Mouse (Mus musculus) hindbrain, embryonic 13.5 days (tissue): ENCODE results near the gene Adamts12. TPM values are rescaled to one million over a fixed set of nuclear protein-coding genes. Genes with fewer than 3 reads are reported as not detected.
A peak's percentile ranks its signal among the peaks of the same experiment; 100 is the strongest.

Source experiments
- ATAC-seq: fragments of 200-750 bp; cut with Nextera tagmentation; 2 replicates; pipeline ENCODE4 v1.8.0; 2017; ENCODE audit warnings: moderate TSS enrichment; ENCODE audit not compliant: low FRiP score
- H3K27ac ChIP-seq: fragments of 300-500 bp; sonication (generic); 2 replicates; pipeline ENCODE4 v1.5.1; 2015; ENCODE audit warnings: inconsistent platforms, mild to moderate bottlenecking, moderate library complexity
- H3K27me3 ChIP-seq: fragments of 300-500 bp; sonication (generic); 2 replicates; pipeline ENCODE4 v1.6.1; 2015; ENCODE audit warnings: mild to moderate bottlenecking, inconsistent platforms
- H3K36me3 ChIP-seq: fragments of 300-500 bp; sonication (generic); 2 replicates; pipeline ENCODE4 v1.6.1; 2015; ENCODE audit warnings: mild to moderate bottlenecking, inconsistent platforms
- H3K4me1 ChIP-seq: fragments of 300-500 bp; sonication (generic); replicated peaks from 2 replicates; pipeline ENCODE4 v1.6.1; 2015; ENCODE audit warnings: inconsistent platforms
- H3K4me2 ChIP-seq: fragments of 300-500 bp; sonication (generic); 2 replicates; pipeline ENCODE4 v1.6.1; 2015; ENCODE audit warnings: inconsistent platforms, mild to moderate bottlenecking, moderate library complexity
- H3K4me3 ChIP-seq: fragments of 300-500 bp; sonication (generic); 2 replicates; pipeline ENCODE4 v1.5.1; 2015; ENCODE audit warnings: mild to moderate bottlenecking, inconsistent platforms
- H3K9ac ChIP-seq: fragments of 300-500 bp; sonication (generic); 2 replicates; pipeline ENCODE4 v1.6.1; 2015; ENCODE audit warnings: mild to moderate bottlenecking, inconsistent platforms
- H3K9me3 ChIP-seq: fragments of 300-500 bp; sonication (generic); 2 replicates; pipeline ENCODE4 v1.6.1; 2016; ENCODE audit warnings: inconsistent platforms
- WGBS: fragments of 180-500 bp; shearing (Covaris S2); methylation state at CpG from one replicate; pipeline ENCODE4 v1.1.7; 2015; 5-methylcytosine and 5-hydroxymethylcytosine counted together
- polyA plus RNA-seq: library from polyadenylated mRNA; unstranded; fragments of >200 nt; fragmentation: Nextera tagmentation; extraction: Ambion mirVana; gene quantifications from 2 replicates; pipeline ENCODE4 v1.2.1, GENCODE M21; 2015

Gene Adamts12
- polyA plus RNA-seq, 1 experiment from 2014 or later = 2.1 TPM

GRCm38 (mm10) chr15:11042828-11043227, 21.8 kb upstream of the Adamts12 start:
- 93% methylated on average over 5 of the region's 5 CpGs for WGBS
- H3K36me3 ChIP-seq = no peaks in the 10 kb centered on the region

DNA sequence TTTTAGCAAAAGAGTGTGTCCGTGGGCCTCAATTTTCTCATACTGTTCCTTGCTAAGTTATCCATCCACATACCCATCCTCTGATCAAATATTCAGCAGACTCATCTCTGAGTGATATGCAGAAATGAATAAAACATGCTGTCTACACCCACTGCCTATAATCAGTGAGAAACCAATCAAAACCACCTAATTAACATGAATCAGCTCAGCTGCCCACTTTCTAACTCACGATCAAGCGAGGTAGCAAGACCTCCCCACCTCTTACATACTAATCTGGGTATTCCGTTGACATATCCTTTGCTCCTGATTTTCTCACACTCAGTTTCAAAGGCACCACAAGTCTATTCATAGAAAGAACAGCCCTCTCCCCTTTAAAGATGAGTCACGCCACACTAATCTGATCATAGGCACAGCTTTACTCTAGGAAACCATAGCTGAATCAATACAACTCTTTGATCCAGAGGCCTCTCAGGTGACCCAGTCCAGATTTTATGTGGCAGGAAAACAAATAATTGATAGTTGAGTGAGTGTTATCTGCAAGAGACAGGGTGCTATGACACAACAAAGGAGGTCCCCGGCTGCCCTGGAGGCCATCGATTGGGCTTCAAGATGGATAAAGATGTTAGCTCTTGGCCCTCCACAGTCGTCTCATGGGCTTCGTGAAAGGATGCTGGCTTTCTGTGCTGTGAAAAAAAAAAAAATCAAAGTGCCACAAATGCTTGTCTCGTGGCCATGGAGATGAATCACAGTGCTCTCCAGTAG, 10.7 kb upstream of the Adamts12 start:
- peak; percentile 21; the same call in 1 of the 2 replicates for ATAC-seq
- H3K36me3 ChIP-seq = no peaks in the 10 kb centered on the region

More at GRCm38 (mm10) chr15:11042828-11043227, 21.8 kb upstream of the Adamts12 start:
- Histone ChIP-seq H3K4me3 (no peak overlapping the region), H3K9ac (no peak overlapping the region), H3K27me3 (peaks cover 9% of the 10 kb centered on the region), H3K9me3 (no peaks in the 10 kb centered on the region), H3K4me2 (no peak overlapping the region), H3K4me1 (peaks cover under 1% of the 10 kb centered on the region; the same call in 1 of the 2 replicates), H3K27ac (no peak overlapping the region)
- no peak for ATAC-seq

GRCm38 (mm10) chr15:11054440-11055080, 10.0 kb upstream of the Adamts12 start:
- Histone ChIP-seq H3K36me3 (no peaks in the 10 kb centered on the region), H3K9ac (no peak overlapping the region), H3K4me3 (no peak overlapping the region), H3K4me1 (peaks cover 7% of the 10 kb centered on the region; the same call in 1 of the 2 replicates), H3K27me3 (no peaks in the 10 kb centered on the region), H3K27ac (no peak overlapping the region), H3K9me3 (no peaks in the 10 kb centered on the region), H3K4me2 (no peak overlapping the region)
- ATAC-seq = no peak
- WGBS = 73% methylated on average over 7 of the region's 7 CpGs

More for the DNA sequence above, 10.7 kb upstream of the Adamts12 start:
- Histone ChIP-seq H3K4me2 (no peak overlapping the region), H3K9ac (no peak overlapping the region), H3K4me1 (peaks cover 7% of the 10 kb centered on the region; the same call in 1 of the 2 replicates), H3K9me3 (no peaks in the 10 kb centered on the region), H3K27ac (no peak overlapping the region), H3K27me3 (no peaks in the 10 kb centered on the region), H3K4me3 (no peak overlapping the region)
- WGBS = 47% methylated on average over 10 of the region's 10 CpGs

DNA sequence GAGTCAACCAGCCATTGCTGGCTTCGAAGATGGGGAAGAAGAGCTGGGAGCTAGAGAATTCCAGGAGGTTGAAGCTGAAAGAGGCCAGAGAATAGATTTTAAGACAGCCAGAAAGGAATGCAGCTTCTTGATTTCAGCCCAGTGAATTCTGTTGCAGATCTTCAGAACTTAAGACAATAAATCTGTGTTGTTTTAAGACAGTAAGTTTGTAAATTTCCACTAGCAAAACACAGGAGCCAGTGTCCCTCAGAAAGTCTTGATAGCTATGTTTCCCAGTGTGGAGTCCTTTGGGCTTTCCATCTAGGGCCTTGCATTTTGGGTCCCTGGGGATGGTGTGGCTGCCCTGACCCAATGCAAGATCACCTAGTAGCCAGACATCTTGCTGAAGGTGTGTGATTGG, 1.7 kb upstream of the Adamts12 start:
- no peaks in the 10 kb centered on the region for H3K36me3 ChIP-seq
- H3K4me1 ChIP-seq = peaks cover 28% of the 10 kb centered on the region
- no peaks in the 10 kb centered on the region for H3K27me3 ChIP-seq
- H3K9ac ChIP-seq = no peak overlapping the region
- no peak overlapping the region for H3K4me3 ChIP-seq
- no peak for ATAC-seq
- WGBS = 92% methylated on average over 1 of the region's 1 CpGs
- no peak overlapping the region for H3K27ac ChIP-seq
- H3K9me3 ChIP-seq = no peaks in the 10 kb centered on the region
- no peak overlapping the region for H3K4me2 ChIP-seq

DNA sequence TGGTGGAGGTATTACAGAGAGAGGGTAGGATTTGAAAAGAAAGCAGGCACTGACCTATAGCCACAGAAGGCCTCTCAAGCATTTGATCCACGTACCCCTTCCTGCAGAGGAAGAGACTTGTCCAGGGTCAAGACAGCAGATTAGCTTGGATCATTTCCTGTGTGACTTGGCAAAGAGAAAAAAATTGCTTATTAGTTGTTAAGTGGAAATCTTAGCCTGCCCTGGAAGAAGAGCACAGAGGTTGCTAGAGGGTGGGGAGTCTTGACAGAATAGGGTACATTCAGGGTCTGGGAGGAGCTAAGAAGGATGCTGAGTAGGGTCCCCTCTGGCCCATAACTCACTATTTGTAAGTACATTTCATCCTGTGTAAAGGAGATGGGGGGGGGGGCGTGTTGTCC, 431 bp upstream of the Adamts12 start:
- Histone ChIP-seq H3K4me1 (peaks cover 28% of the 10 kb centered on the region), H3K4me2 (peak overlapping the region; percentile 57), H3K27ac (no peak overlapping the region), H3K9ac (no peak overlapping the region), H3K4me3 (no peak overlapping the region), H3K9me3 (no peaks in the 10 kb centered on the region), H3K36me3 (no peaks in the 10 kb centered on the region), H3K27me3 (no peaks in the 10 kb centered on the region)
- 65% methylated on average over 1 of the region's 2 CpGs for WGBS
- ATAC-seq = peak; percentile 5; the same call in 1 of the 2 replicates

GRCm38 (mm10) chr15:11065528-11066171, 1.1 kb downstream of the Adamts12 start:
- peak; percentile 15; the same call in 1 of the 2 replicates for ATAC-seq
- H3K36me3 ChIP-seq = no peaks in the 10 kb centered on the region
- peak overlapping the region; percentile 50 for H3K27ac ChIP-seq
- peak overlapping the region; percentile 34 for H3K4me3 ChIP-seq
- H3K9ac ChIP-seq = peak overlapping the region; percentile 66
- peak overlapping the region; percentile 57 for H3K4me2 ChIP-seq
- H3K9me3 ChIP-seq = no peaks in the 10 kb centered on the region
- H3K27me3 ChIP-seq = no peaks in the 10 kb centered on the region
- 6% methylated on average over 9 of the region's 9 CpGs for WGBS
- H3K4me1 ChIP-seq = peaks cover 28% of the 10 kb centered on the region

- Histone ChIP-seq H3K36me3 (no peaks in the 10 kb centered on the region), H3K4me1 (peaks cover 28% of the 10 kb centered on the region), H3K9me3 (no peaks in the 10 kb centered on the region), H3K4me3 (peak overlapping the region; percentile 34), H3K4me2 (peak overlapping the region; percentile 57), H3K27ac (peak overlapping the region; percentile 50), H3K27me3 (no peaks in the 10 kb centered on the region), H3K9ac (peak overlapping the region; percentile 66; the same call in 1 of the 2 replicates)
- 8% methylated on average over 5 of the region's 5 CpGs for WGBS
- ATAC-seq = 0 out of 2 replicates have a peak, but pooled peaks have one; percentile 0
These were observed 1.7 kb downstream of the Adamts12 start for GRCm38 (mm10) chr15:11066299-11066698.

DNA sequence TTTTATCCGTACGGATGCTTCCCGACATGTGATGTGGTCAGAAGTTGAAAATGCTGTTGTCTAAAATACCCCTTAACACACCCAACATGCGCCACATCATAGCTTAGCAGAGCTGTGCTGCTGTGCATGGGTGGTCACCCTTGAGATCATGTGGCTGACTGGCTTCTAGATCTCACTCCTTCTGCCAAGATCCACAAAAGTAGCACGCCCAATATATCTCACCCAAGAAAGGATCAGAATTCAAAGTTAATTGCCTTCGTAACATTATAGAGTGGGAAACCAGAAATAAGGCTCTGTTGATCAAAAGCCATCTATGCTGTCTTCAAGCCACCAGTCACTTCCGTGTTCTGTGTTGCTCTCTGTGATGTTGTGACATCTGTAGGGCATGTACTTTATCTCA, 3.3 kb downstream of the Adamts12 start:
- H3K36me3 ChIP-seq = no peaks in the 10 kb centered on the region
- no peak overlapping the region for H3K4me3 ChIP-seq
- H3K4me2 ChIP-seq = no peak overlapping the region
- ATAC-seq = no peak
- H3K9me3 ChIP-seq = no peaks in the 10 kb centered on the region
- H3K27me3 ChIP-seq = no peaks in the 10 kb centered on the region
- H3K27ac ChIP-seq = no peak overlapping the region
- peaks cover 28% of the 10 kb centered on the region for H3K4me1 ChIP-seq
- H3K9ac ChIP-seq = no peak overlapping the region
- WGBS = 91% methylated on average over 7 of the region's 7 CpGs

GRCm38 (mm10) chr15:11075726-11076361, 11.3 kb downstream of the Adamts12 start:
- no peak for ATAC-seq
- no peak overlapping the region for H3K4me3 ChIP-seq
- 83% methylated on average over 3 of the region's 3 CpGs for WGBS
- no peaks in the 10 kb centered on the region for H3K27me3 ChIP-seq
- no peak overlapping the region for H3K27ac ChIP-seq
- 0 out of 2 replicates have a peak, but pooled peaks cover 4% of the 10 kb centered on the region for H3K4me1 ChIP-seq
- H3K4me2 ChIP-seq = no peak overlapping the region
- H3K9me3 ChIP-seq = no peaks in the 10 kb centered on the region
- no peak overlapping the region for H3K9ac ChIP-seq
- no peaks in the 10 kb centered on the region for H3K36me3 ChIP-seq

GRCm38 (mm10) chr15:11082961-11083569, 18.5 kb downstream of the Adamts12 start:
- 36% methylated on average over 8 of the region's 8 CpGs for WGBS
- Histone ChIP-seq H3K4me2 (0 out of 2 replicates have a peak overlapping the region, but pooled peaks have one; percentile 13), H3K9me3 (no peaks in the 10 kb centered on the region), H3K4me3 (no peak overlapping the region), H3K4me1 (peaks cover 24% of the 10 kb centered on the region), H3K36me3 (no peaks in the 10 kb centered on the region), H3K9ac (no peak overlapping the region), H3K27ac (peak overlapping the region; percentile 48), H3K27me3 (no peaks in the 10 kb centered on the region)
- ATAC-seq = peak; percentile 94

DNA sequence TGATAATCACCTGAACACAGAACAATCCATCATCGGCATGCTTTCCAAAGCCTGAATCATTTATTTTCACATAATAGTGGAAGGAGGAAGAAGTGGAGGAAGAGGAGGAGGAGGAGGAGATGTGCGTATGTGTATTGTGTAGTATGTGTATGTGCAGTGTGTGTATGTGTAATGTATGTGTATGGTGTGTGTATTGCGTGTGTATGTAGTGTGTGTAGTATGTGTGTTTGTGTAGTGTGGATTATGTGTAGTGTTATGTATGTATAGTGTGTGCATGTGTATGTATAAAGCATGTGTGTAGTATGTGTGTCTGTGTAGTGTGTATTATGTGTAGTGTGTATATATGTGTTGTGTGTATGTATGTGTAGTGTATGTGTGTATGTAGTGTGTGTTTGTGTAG, 19.1 kb downstream of the Adamts12 start:
- Histone ChIP-seq H3K9ac (no peak overlapping the region), H3K4me2 (no peak overlapping the region), H3K4me3 (no peak overlapping the region), H3K9me3 (no peaks in the 10 kb centered on the region), H3K27ac (peak overlapping the region; percentile 48; the same call in 1 of the 2 replicates), H3K27me3 (no peaks in the 10 kb centered on the region), H3K36me3 (no peaks in the 10 kb centered on the region), H3K4me1 (peaks cover 22% of the 10 kb centered on the region)
- ATAC-seq = peak; percentile 48
- WGBS = 77% methylated on average over 3 of the region's 3 CpGs
